Mouse (Mus musculus): ENCODE results near the gene Drd2. TPM values are rescaled to one million over a fixed set of nuclear protein-coding genes. Genes with fewer than 3 reads are reported as not detected.

Drd2 gene
- polyA plus RNA-seq, 1 experiment from 2014 or later: 1.3 TPM

- no peak for ATAC-seq (ENCODE audit: low FRiP score)
- Histone ChIP-seq H3K4me1 (no peaks in the 10 kb centered on the region), H3K27me3 (no peaks in the 10 kb centered on the region), H3K9ac (no peak overlapping the region), H3K4me2 (replicated peaks) (no peak overlapping the region), H3K27ac (no peak overlapping the region), H3K9me3 (replicated peaks) (no peaks in the 10 kb centered on the region), H3K36me3 (no peaks in the 10 kb centered on the region), H3K4me3 (no peak overlapping the region)
- 63% methylated on average over 2 of the region's 2 CpGs for WGBS
Observed at GRCm38 (mm10) chr9:49392242-49392641, 51.8 kb downstream of the Drd2 start.

- H3K27me3 ChIP-seq: no peaks in the 10 kb centered on the region
- H3K9me3 ChIP-seq (replicated peaks): no peaks in the 10 kb centered on the region
- no peak overlapping the region for H3K9ac ChIP-seq
- H3K4me3 ChIP-seq: no peak overlapping the region
- no peak overlapping the region for H3K27ac ChIP-seq
- no peak overlapping the region for H3K4me2 ChIP-seq (replicated peaks)
- no peak for ATAC-seq (ENCODE audit: low FRiP score)
- no peaks in the 10 kb centered on the region for H3K4me1 ChIP-seq
- H3K36me3 ChIP-seq: no peaks in the 10 kb centered on the region
Observed at GRCm38 (mm10) chr9:49396006-49396405, 55.6 kb downstream of the Drd2 start.

- H3K4me1 ChIP-seq: no peaks in the 10 kb centered on the region
- no peak overlapping the region for H3K4me3 ChIP-seq
- H3K9me3 ChIP-seq (replicated peaks): no peaks in the 10 kb centered on the region
- H3K4me2 ChIP-seq (replicated peaks): no peak overlapping the region
- 0 out of 2 replicates have a peak, but pooled peaks cover 3% of the 10 kb centered on the region for H3K27me3 ChIP-seq
- H3K27ac ChIP-seq: no peak overlapping the region
- 74% methylated on average over 2 of the region's 2 CpGs for WGBS
- no peak overlapping the region for H3K9ac ChIP-seq
- no peak for ATAC-seq (ENCODE audit: low FRiP score)
- H3K36me3 ChIP-seq: no peaks in the 10 kb centered on the region
Observed at GRCm38 (mm10) chr9:49403711-49404110, 63.3 kb downstream of the Drd2 start.

GRCm38 (mm10) chr9:49407028-49407427 lies 66.6 kb downstream of the Drd2 start:
- Histone ChIP-seq H3K9me3 (replicated peaks) (no peaks in the 10 kb centered on the region), H3K27ac (no peak overlapping the region), H3K4me2 (replicated peaks) (no peak overlapping the region), H3K9ac (no peak overlapping the region), H3K27me3 (0 out of 2 replicates have a peak, but pooled peaks cover 3% of the 10 kb centered on the region), H3K36me3 (no peaks in the 10 kb centered on the region), H3K4me1 (peaks cover 9% of the 10 kb centered on the region; the same call in 1 of the 2 replicates), H3K4me3 (no peak overlapping the region)
- WGBS: 92% methylated on average over 5 of the region's 5 CpGs
- ATAC-seq (ENCODE audit: low FRiP score): no peak

- 87% methylated on average over 5 of the region's 5 CpGs for WGBS
- H3K36me3 ChIP-seq: no peaks in the 10 kb centered on the region
- no peak overlapping the region for H3K4me3 ChIP-seq
- peaks cover 9% of the 10 kb centered on the region; the same call in 1 of the 2 replicates for H3K4me1 ChIP-seq
- H3K9me3 ChIP-seq (replicated peaks): no peaks in the 10 kb centered on the region
- no peak overlapping the region for H3K4me2 ChIP-seq (replicated peaks)
- no peak for ATAC-seq (ENCODE audit: low FRiP score)
- no peak overlapping the region for H3K27ac ChIP-seq
- H3K9ac ChIP-seq: no peak overlapping the region
- 0 out of 2 replicates have a peak, but pooled peaks cover 3% of the 10 kb centered on the region for H3K27me3 ChIP-seq
Observed at GRCm38 (mm10) chr9:49410621-49411020, 70.2 kb downstream of the Drd2 start.

GRCm38 (mm10) chr9:49423866-49424265 lies 83.4 kb downstream of the Drd2 start:
- Histone ChIP-seq H3K9ac (no peak overlapping the region), H3K9me3 (replicated peaks) (no peaks in the 10 kb centered on the region), H3K27me3 (no peaks in the 10 kb centered on the region), H3K27ac (no peak overlapping the region), H3K36me3 (no peaks in the 10 kb centered on the region), H3K4me1 (0 out of 2 replicates have a peak, but pooled peaks cover 4% of the 10 kb centered on the region), H3K4me2 (replicated peaks) (no peak overlapping the region), H3K4me3 (no peak overlapping the region)
- no peak for ATAC-seq (ENCODE audit: low FRiP score)
- WGBS: 94% methylated on average over 5 of the region's 5 CpGs

GRCm38 (mm10) chr9:49425585-49425984 lies 85.2 kb downstream of the Drd2 start:
- no peak overlapping the region for H3K4me2 ChIP-seq (replicated peaks)
- 0 out of 2 replicates have a peak, but pooled peaks cover 4% of the 10 kb centered on the region for H3K4me1 ChIP-seq
- H3K9ac ChIP-seq: no peak overlapping the region
- no peaks in the 10 kb centered on the region for H3K27me3 ChIP-seq
- no peaks in the 10 kb centered on the region for H3K9me3 ChIP-seq (replicated peaks)
- WGBS: 78% methylated on average over 1 of the region's 1 CpGs
- ATAC-seq (ENCODE audit: low FRiP score): no peak
- H3K36me3 ChIP-seq: no peaks in the 10 kb centered on the region
- no peak overlapping the region for H3K4me3 ChIP-seq
- no peak overlapping the region for H3K27ac ChIP-seq

- 87% methylated on average over 7 of the region's 7 CpGs for WGBS
- Histone ChIP-seq H3K36me3 (no peaks in the 10 kb centered on the region), H3K4me3 (no peak within 1 kb of the TSS), H3K4me1 (0 out of 2 replicates have a peak, but pooled peaks cover 4% of the 10 kb centered on the region), H3K9ac (no peak within 1 kb of the TSS), H3K4me2 (replicated peaks) (no peak within 1 kb of the TSS), H3K9me3 (replicated peaks) (no peaks in the 10 kb centered on the region), H3K27ac (no peak within 1 kb of the TSS), H3K27me3 (no peaks in the 10 kb centered on the region)
- no peak for ATAC-seq (ENCODE audit: low FRiP score)
Observed at GRCm38 (mm10) chr9:49426921-49427320, 86.5 kb downstream of the Drd2 start, which contains the start of gene Ankk1. Gene Ankk1, minus strand, starts transcription at chr9:49427021.

GRCm38 (mm10) chr9:49427478-49427877 lies 87.1 kb downstream of the Drd2 start:
- H3K4me1 ChIP-seq: 0 out of 2 replicates have a peak, but pooled peaks cover 3% of the 10 kb centered on the region
- ATAC-seq (ENCODE audit: low FRiP score): no peak
- no peak overlapping the region for H3K9ac ChIP-seq
- H3K9me3 ChIP-seq (replicated peaks): no peaks in the 10 kb centered on the region
- H3K4me2 ChIP-seq (replicated peaks): no peak overlapping the region
- no peaks in the 10 kb centered on the region for H3K36me3 ChIP-seq
- H3K4me3 ChIP-seq: no peak overlapping the region
- WGBS: 69% methylated on average over 5 of the region's 5 CpGs
- no peaks in the 10 kb centered on the region for H3K27me3 ChIP-seq
- no peak overlapping the region for H3K27ac ChIP-seq

GRCm38 (mm10) chr9:49442621-49443020 lies 102.2 kb downstream of the Drd2 start:
- H3K4me1 ChIP-seq: no peaks in the 10 kb centered on the region
- no peak overlapping the region for H3K4me2 ChIP-seq (replicated peaks)
- H3K9me3 ChIP-seq (replicated peaks): no peaks in the 10 kb centered on the region
- no peak overlapping the region for H3K27ac ChIP-seq
- no peaks in the 10 kb centered on the region for H3K36me3 ChIP-seq
- H3K4me3 ChIP-seq: no peak overlapping the region
- ATAC-seq (ENCODE audit: low FRiP score): no peak
- no peaks in the 10 kb centered on the region for H3K27me3 ChIP-seq
- no peak overlapping the region for H3K9ac ChIP-seq
- 79% methylated on average over 3 of the region's 3 CpGs for WGBS

- Histone ChIP-seq H3K4me3 (no peak overlapping the region), H3K27ac (no peak overlapping the region), H3K4me1 (peaks cover 2% of the 10 kb centered on the region; the same call in 1 of the 2 replicates), H3K4me2 (replicated peaks) (no peak overlapping the region), H3K9me3 (replicated peaks) (peaks cover 6% of the 10 kb centered on the region; the same call in 1 of the 2 replicates), H3K27me3 (no peaks in the 10 kb centered on the region), H3K9ac (no peak overlapping the region), H3K36me3 (no peaks in the 10 kb centered on the region)
- no peak for ATAC-seq (ENCODE audit: low FRiP score)
- WGBS: 82% methylated on average over 3 of the region's 3 CpGs
Observed at GRCm38 (mm10) chr9:49450491-49450890, 110.1 kb downstream of the Drd2 start.

- WGBS: 95% methylated on average over 1 of the region's 1 CpGs
- Histone ChIP-seq H3K4me3 (no peak overlapping the region), H3K27ac (no peak overlapping the region)
Observed at GRCm38 (mm10) chr9:49452396-49452795, 112.0 kb downstream of the Drd2 start.

GRCm38 (mm10) chr9:49456136-49456535 lies 115.7 kb downstream of the Drd2 start:
- Histone ChIP-seq H3K4me1 (peaks cover 3% of the 10 kb centered on the region; the same call in 1 of the 2 replicates), H3K9me3 (replicated peaks) (peaks cover 6% of the 10 kb centered on the region; the same call in 1 of the 2 replicates), H3K27ac (no peak overlapping the region), H3K9ac (no peak overlapping the region), H3K4me3 (no peak overlapping the region), H3K36me3 (no peaks in the 10 kb centered on the region), H3K4me2 (replicated peaks) (no peak overlapping the region), H3K27me3 (no peaks in the 10 kb centered on the region)
- 90% methylated on average over 3 of the region's 3 CpGs for WGBS
- no peak for ATAC-seq (ENCODE audit: low FRiP score)

More at GRCm38 (mm10) chr9:49452396-49452795, 112.0 kb downstream of the Drd2 start:
- Histone ChIP-seq H3K9ac (no peak overlapping the region), H3K4me2 (replicated peaks) (no peak overlapping the region), H3K4me1 (peaks cover 3% of the 10 kb centered on the region; the same call in 1 of the 2 replicates), H3K36me3 (no peaks in the 10 kb centered on the region), H3K9me3 (replicated peaks) (peaks cover 6% of the 10 kb centered on the region; the same call in 1 of the 2 replicates), H3K27me3 (no peaks in the 10 kb centered on the region)
- no peak for ATAC-seq (ENCODE audit: low FRiP score)

Data from hindbrain, embryonic 12.5 days (tissue).